In genomic region chr4:13131463-13131862, GRCm38 (mm10) we compare ENCODE assay signal across 22 mouse cellular contexts.
DNase-seq lines count a peak whose midpoint lies in the region; ATAC-seq and TF ChIP-seq lines count a peak whose summit lies in the region.
"Had no signal": no experiment of that assay in that cellular context is flagged by ENCODE, and none has a peak within 500 bp of the region (broad histone marks: within the 10 kb centered on the region; RNA-seq: fewer than 3 reads in every experiment).

No protein-coding gene starts in this region.

- no peak for TF ChIP-seq CTCF in intestine, postnatal 0 days (IDR thresholded peaks at IDR 0.05; ENCODE audit: low read depth)
- TF ChIP-seq CTCF in lung, postnatal 0 days (IDR thresholded peaks at IDR 0.05): no peak

- no peak for ATAC-seq in midbrain, embryonic 11.5 days (ENCODE audit: low FRiP score)
- ATAC-seq in midbrain, embryonic 13.5 days: no peak
- ATAC-seq in intestine, embryonic 15.5 days: peak; percentile 43; the same call in 1 of the 2 replicates
- ATAC-seq in intestine, embryonic 16.5 days: peak; percentile 74
- ATAC-seq in intestine, postnatal 0 days: peak; percentile 76; the same call in 1 of the 2 replicates
- no peak for ATAC-seq in megakaryocyte-erythroid progenitor cell, adult 5-6 weeks (replicated peaks; ENCODE audit: low FRiP score, low TSS enrichment, poor library complexity, severe bottlenecking)
- ATAC-seq in lung, postnatal 0 days: no peak
- ATAC-seq: activated CD4-positive, CD25-positive, alpha-beta regulatory T cell, adult 4 months; CD4-positive, CD25-positive, alpha-beta regulatory T cell, adult 4 months; Patski had no signal

- no peak overlapping the region for H3K27ac ChIP-seq in midbrain, embryonic 11.5 days (ENCODE audit: low read depth, low read length)
- no peak overlapping the region for H3K27ac ChIP-seq in midbrain, embryonic 13.5 days
- H3K27ac ChIP-seq in intestine, embryonic 15.5 days: no peak overlapping the region
- H3K27ac ChIP-seq in intestine, embryonic 16.5 days (ENCODE audit: low read length): no peak overlapping the region
- H3K27ac ChIP-seq in intestine, postnatal 0 days (ENCODE audit: low read depth, low read length): no peak overlapping the region
- no peak overlapping the region for H3K27ac ChIP-seq in lung, postnatal 0 days (ENCODE audit: low read length)

- no peak for TF ChIP-seq EP300 in lung, postnatal 0 days (IDR thresholded peaks at IDR 0.05)

- no peaks in the 10 kb centered on the region for H3K4me1 ChIP-seq in midbrain, embryonic 11.5 days (ENCODE audit: control insufficient read depth, insufficient read depth, low read length)
- no peaks in the 10 kb centered on the region for H3K4me1 ChIP-seq in midbrain, embryonic 13.5 days (replicated peaks)
- H3K4me1 ChIP-seq in intestine, embryonic 15.5 days (replicated peaks): no peaks in the 10 kb centered on the region
- H3K4me1 ChIP-seq in intestine, embryonic 16.5 days (ENCODE audit: control insufficient read depth, insufficient read depth, low read length): no peaks in the 10 kb centered on the region
- H3K4me1 ChIP-seq in intestine, postnatal 0 days (replicated peaks; ENCODE audit: control insufficient read depth, insufficient read depth, low read length): no peaks in the 10 kb centered on the region
- H3K4me1 ChIP-seq in lung, postnatal 0 days (ENCODE audit: insufficient read depth, low read depth, low read length): no peaks in the 10 kb centered on the region

- DNase-seq in midbrain, embryonic 11.5 days (ENCODE audit: low spot score, missing footprints): peak; percentile 62
- no peak for DNase-seq in lung, postnatal 0 days (ENCODE audit: low spot score)
- no peak for DNase-seq in cerebellum, adult 9-10 months
- DNase-seq: adrenal gland, adult 2 months; adrenal gland, adult 8-10 months; adrenal gland, postnatal 10 days; adrenal gland, postnatal 14 days; adrenal gland, postnatal 25 days; adrenal gland, postnatal 36 days; B cell, adult 2 months; cerebellum, adult 11 months; cerebellum, adult 11-12 months had no signal

- H3K4me3 ChIP-seq in midbrain, embryonic 11.5 days (ENCODE audit: low read depth, low read length): no peak overlapping the region
- H3K4me3 ChIP-seq in midbrain, embryonic 13.5 days (replicated peaks): no peak overlapping the region
- no peak overlapping the region for H3K4me3 ChIP-seq in intestine, embryonic 15.5 days (replicated peaks)
- no peak overlapping the region for H3K4me3 ChIP-seq in intestine, embryonic 16.5 days (ENCODE audit: low read length)
- H3K4me3 ChIP-seq in intestine, postnatal 0 days (ENCODE audit: low read depth, low read length): no peak overlapping the region
- H3K4me3 ChIP-seq in lung, postnatal 0 days (ENCODE audit: low read depth, low read length): no peak overlapping the region

- no peaks in the 10 kb centered on the region for H3K9me3 ChIP-seq in midbrain, embryonic 11.5 days (ENCODE audit: control insufficient read depth, low read length)
- H3K9me3 ChIP-seq in midbrain, embryonic 13.5 days: no peaks in the 10 kb centered on the region
- no peaks in the 10 kb centered on the region for H3K9me3 ChIP-seq in intestine, embryonic 15.5 days
- H3K9me3 ChIP-seq in intestine, embryonic 16.5 days (ENCODE audit: control insufficient read depth, low read length): no peaks in the 10 kb centered on the region
- no peaks in the 10 kb centered on the region for H3K9me3 ChIP-seq in intestine, postnatal 0 days (ENCODE audit: control insufficient read depth)
- no peaks in the 10 kb centered on the region for H3K9me3 ChIP-seq in lung, postnatal 0 days (ENCODE audit: low read length)
- H3K9me3 ChIP-seq: G1E had no signal

- no peaks in the 10 kb centered on the region for H3K36me3 ChIP-seq in midbrain, embryonic 11.5 days (ENCODE audit: control insufficient read depth, insufficient read depth, low read length)
- H3K36me3 ChIP-seq in midbrain, embryonic 13.5 days: no peaks in the 10 kb centered on the region
- no peaks in the 10 kb centered on the region for H3K36me3 ChIP-seq in intestine, embryonic 15.5 days
- H3K36me3 ChIP-seq in intestine, embryonic 16.5 days (ENCODE audit: control insufficient read depth, insufficient read depth, low read length): no peaks in the 10 kb centered on the region
- no peaks in the 10 kb centered on the region for H3K36me3 ChIP-seq in intestine, postnatal 0 days (ENCODE audit: control insufficient read depth, insufficient read depth)
- no peaks in the 10 kb centered on the region for H3K36me3 ChIP-seq in lung, postnatal 0 days (ENCODE audit: insufficient read depth, low read length)
- H3K36me3 ChIP-seq: G1E had no signal

- H3K27me3 ChIP-seq in midbrain, embryonic 11.5 days (ENCODE audit: control insufficient read depth, insufficient read depth, low read length): no peaks in the 10 kb centered on the region
- no peaks in the 10 kb centered on the region for H3K27me3 ChIP-seq in midbrain, embryonic 13.5 days
- H3K27me3 ChIP-seq in intestine, embryonic 15.5 days (replicated peaks): no peaks in the 10 kb centered on the region
- H3K27me3 ChIP-seq in intestine, embryonic 16.5 days (replicated peaks; ENCODE audit: control insufficient read depth, insufficient read depth, low read length): no peaks in the 10 kb centered on the region
- H3K27me3 ChIP-seq in intestine, postnatal 0 days (replicated peaks; ENCODE audit: control insufficient read depth, insufficient read depth, low read length): no peaks in the 10 kb centered on the region
- H3K27me3 ChIP-seq in lung, postnatal 0 days (replicated peaks; ENCODE audit: insufficient read depth, low read length): no peaks in the 10 kb centered on the region
- H3K27me3 ChIP-seq: CH12.LX, Patski had no signal

- H3K9ac ChIP-seq in midbrain, embryonic 11.5 days (ENCODE audit: low read length): no peak overlapping the region
- no peak overlapping the region for H3K9ac ChIP-seq in midbrain, embryonic 13.5 days (replicated peaks)
- H3K9ac ChIP-seq in intestine, embryonic 15.5 days: no peak overlapping the region
- H3K9ac ChIP-seq in intestine, embryonic 16.5 days (ENCODE audit: low read depth, low read length): no peak overlapping the region
- no peak overlapping the region for H3K9ac ChIP-seq in intestine, postnatal 0 days (ENCODE audit: low read depth, low read length)
- H3K9ac ChIP-seq in lung, postnatal 0 days (replicated peaks; ENCODE audit: low read depth): no peak overlapping the region

- no peak overlapping the region for H3K4me2 ChIP-seq in midbrain, embryonic 11.5 days
- H3K4me2 ChIP-seq in midbrain, embryonic 13.5 days (replicated peaks): no peak overlapping the region
- no peak overlapping the region for H3K4me2 ChIP-seq in intestine, embryonic 15.5 days (replicated peaks)
- H3K4me2 ChIP-seq in intestine, embryonic 16.5 days (ENCODE audit: low read depth, low read length): no peak overlapping the region
- no peak overlapping the region for H3K4me2 ChIP-seq in intestine, postnatal 0 days (replicated peaks; ENCODE audit: low read depth)
- H3K4me2 ChIP-seq in lung, postnatal 0 days (replicated peaks; ENCODE audit: low read depth, low read length): no peak overlapping the region

Comparison
In these comparisons a context has a peak if more than half of its experiments do, and no peak if none do; other contexts are left out.
1. ATAC-seq: peak in intestine, embryonic 15.5 days (single experiment), intestine, embryonic 16.5 days (single experiment) and intestine, postnatal 0 days (single experiment); none in midbrain, embryonic 11.5 days (single experiment), midbrain, embryonic 13.5 days (single experiment), megakaryocyte-erythroid progenitor cell, adult 5-6 weeks (single experiment) and lung, postnatal 0 days (single experiment).